Mouse (Mus musculus): ENCODE data around the gene Slc24a4. TPM values are rescaled to one million over a fixed set of nuclear protein-coding genes. Genes with fewer than 3 reads are reported as not detected.

Slc24a4 gene
- polyA plus RNA-seq, 1 experiment from 2014 or later: 2.8 TPM

DNA sequence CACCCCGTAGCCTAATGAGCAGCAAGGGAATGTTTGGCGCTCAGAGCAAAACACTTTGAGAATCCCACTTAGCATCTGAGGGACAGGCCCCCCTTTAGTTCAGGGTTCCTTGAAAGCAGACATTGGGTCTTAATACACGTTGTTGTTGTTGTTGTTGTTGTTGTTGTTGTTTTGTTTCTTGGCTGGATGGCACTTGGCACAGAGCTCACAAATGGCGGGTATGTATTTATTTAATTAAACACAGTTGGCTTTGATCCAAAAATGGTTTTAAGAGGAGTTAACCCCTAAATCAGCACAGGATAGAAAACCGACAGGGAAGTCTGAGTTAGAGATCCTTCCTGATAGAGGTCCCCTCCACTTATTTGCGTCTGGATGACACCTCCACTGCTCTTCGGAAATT is 932 bp upstream of the Slc24a4 start:
- 7% methylated on average over 7 of the region's 7 CpGs for WGBS
- H3K27me3 ChIP-seq (replicated peaks): peaks cover 47% of the 10 kb centered on the region
- H3K9ac ChIP-seq (replicated peaks): no peak overlapping the region

GRCm38 (mm10) chr12:102128791-102129507 is 416 bp downstream of the Slc24a4 start:
- peak; percentile 91 for ATAC-seq (ENCODE audit: low FRiP score)
- H3K27me3 ChIP-seq (replicated peaks): peaks cover 47% of the 10 kb centered on the region
- 2% methylated on average over 65 of the region's 73 CpGs for WGBS
- H3K4me3 ChIP-seq (replicated peaks): peak overlapping the region; percentile 56
- H3K4me1 ChIP-seq: peaks cover 31% of the 10 kb centered on the region
- H3K36me3 ChIP-seq: no peaks in the 10 kb centered on the region
- peak overlapping the region; percentile 56 for H3K9ac ChIP-seq (replicated peaks)
- H3K4me2 ChIP-seq: peak overlapping the region; percentile 100
- no peaks in the 10 kb centered on the region for H3K9me3 ChIP-seq (replicated peaks)
- H3K27ac ChIP-seq (replicated peaks): 0 out of 2 replicates have a peak overlapping the region, but pooled peaks have one; percentile 9

More for the DNA sequence above, 932 bp upstream of the Slc24a4 start:
- Histone ChIP-seq H3K36me3 (no peaks in the 10 kb centered on the region), H3K9me3 (replicated peaks) (no peaks in the 10 kb centered on the region), H3K4me2 (peak overlapping the region; percentile 100), H3K4me3 (replicated peaks) (peak overlapping the region; percentile 56), H3K27ac (replicated peaks) (no peak overlapping the region), H3K4me1 (peaks cover 31% of the 10 kb centered on the region)
- no peak for ATAC-seq (ENCODE audit: low FRiP score)

GRCm38 (mm10) chr12:102129508-102130030 is 1.0 kb downstream of the Slc24a4 start:
- Histone ChIP-seq H3K27ac (replicated peaks) (no peak overlapping the region), H3K4me3 (replicated peaks) (peak overlapping the region; percentile 56), H3K9me3 (replicated peaks) (no peaks in the 10 kb centered on the region), H3K9ac (replicated peaks) (peak overlapping the region; percentile 56), H3K4me1 (peaks cover 31% of the 10 kb centered on the region), H3K27me3 (replicated peaks) (peaks cover 47% of the 10 kb centered on the region), H3K4me2 (peak overlapping the region; percentile 100), H3K36me3 (no peaks in the 10 kb centered on the region)
- WGBS: under 1% methylated on average over 14 of the region's 14 CpGs
- ATAC-seq (ENCODE audit: low FRiP score): peak; percentile 23

DNA sequence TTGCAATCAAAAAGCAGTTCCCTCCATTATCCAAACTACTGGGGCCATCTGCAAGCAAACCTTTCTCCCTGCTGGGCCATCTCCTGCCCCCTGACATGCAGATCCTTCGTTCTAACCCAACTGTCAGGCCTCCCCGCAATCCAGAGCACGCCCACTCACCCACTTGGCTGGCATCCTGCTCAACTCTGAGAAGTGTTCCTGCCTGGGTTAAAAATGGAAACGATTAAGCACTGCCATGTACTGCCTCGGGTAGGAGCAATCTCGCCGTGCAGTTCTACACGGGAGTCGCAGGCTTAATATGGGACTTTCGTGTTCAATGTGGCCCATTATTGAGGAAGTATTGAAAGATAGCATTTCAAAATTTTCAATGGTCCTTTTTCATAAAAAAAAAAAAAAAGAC is 11.2 kb downstream of the Slc24a4 start:
- no peaks in the 10 kb centered on the region for H3K27me3 ChIP-seq (replicated peaks)
- WGBS: 87% methylated on average over 10 of the region's 10 CpGs
- no peak overlapping the region for H3K9ac ChIP-seq (replicated peaks)
- H3K4me1 ChIP-seq: no peaks in the 10 kb centered on the region
- ATAC-seq (ENCODE audit: low FRiP score): no peak
- no peak overlapping the region for H3K27ac ChIP-seq (replicated peaks)
- H3K9me3 ChIP-seq (replicated peaks): no peaks in the 10 kb centered on the region
- no peak overlapping the region for H3K4me2 ChIP-seq
- H3K36me3 ChIP-seq: no peaks in the 10 kb centered on the region
- no peak overlapping the region for H3K4me3 ChIP-seq (replicated peaks)

- no peak for ATAC-seq (ENCODE audit: low FRiP score)
- WGBS: 69% methylated on average over 5 of the region's 5 CpGs
- Histone ChIP-seq H3K4me3 (replicated peaks) (no peak overlapping the region), H3K4me2 (no peak overlapping the region), H3K4me1 (no peaks in the 10 kb centered on the region), H3K9me3 (replicated peaks) (no peaks in the 10 kb centered on the region), H3K27me3 (replicated peaks) (no peaks in the 10 kb centered on the region), H3K27ac (replicated peaks) (no peak overlapping the region), H3K9ac (replicated peaks) (no peak overlapping the region), H3K36me3 (no peaks in the 10 kb centered on the region)
These were observed 12.8 kb downstream of the Slc24a4 start for GRCm38 (mm10) chr12:102141330-102141729.

- Histone ChIP-seq H3K9me3 (replicated peaks) (no peaks in the 10 kb centered on the region), H3K4me2 (no peak overlapping the region), H3K4me1 (no peaks in the 10 kb centered on the region), H3K9ac (replicated peaks) (no peak overlapping the region), H3K27me3 (replicated peaks) (no peaks in the 10 kb centered on the region), H3K36me3 (no peaks in the 10 kb centered on the region), H3K27ac (replicated peaks) (no peak overlapping the region), H3K4me3 (replicated peaks) (no peak overlapping the region)
- ATAC-seq (ENCODE audit: low FRiP score): no peak
- WGBS: 64% methylated on average over 4 of the region's 4 CpGs
These were observed 19.1 kb downstream of the Slc24a4 start for GRCm38 (mm10) chr12:102147678-102148077.

- no peak overlapping the region for H3K4me2 ChIP-seq
- no peaks in the 10 kb centered on the region for H3K27me3 ChIP-seq (replicated peaks)
- no peaks in the 10 kb centered on the region for H3K4me1 ChIP-seq
- no peak overlapping the region for H3K4me3 ChIP-seq (replicated peaks)
- no peaks in the 10 kb centered on the region for H3K9me3 ChIP-seq (replicated peaks)
- no peak overlapping the region for H3K9ac ChIP-seq (replicated peaks)
- no peak for ATAC-seq (ENCODE audit: low FRiP score)
- 89% methylated on average over 2 of the region's 2 CpGs for WGBS
- no peaks in the 10 kb centered on the region for H3K36me3 ChIP-seq
- H3K27ac ChIP-seq (replicated peaks): no peak overlapping the region
These were observed 20.2 kb downstream of the Slc24a4 start for GRCm38 (mm10) chr12:102148746-102149145.

DNA sequence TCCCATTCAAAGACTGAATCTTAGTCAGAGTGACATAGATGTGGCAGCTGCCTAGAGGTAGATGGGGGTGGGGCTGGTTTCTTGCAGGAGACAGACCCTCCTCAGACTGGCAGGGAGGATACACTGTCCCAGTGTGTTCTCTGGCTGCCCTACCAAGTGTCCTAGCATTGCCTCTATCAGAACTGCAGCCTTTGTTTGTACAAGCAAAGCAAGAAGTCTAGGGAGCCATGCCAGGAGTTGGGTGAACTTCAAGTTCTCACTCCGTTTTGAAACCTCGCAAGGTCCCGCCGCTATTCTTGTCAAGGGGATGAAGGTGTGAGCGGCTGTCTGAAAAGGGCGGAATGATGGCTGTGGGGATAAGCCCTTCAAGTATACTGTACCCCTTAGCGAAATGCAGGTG is 22.7 kb downstream of the Slc24a4 start:
- Histone ChIP-seq H3K27me3 (replicated peaks) (no peaks in the 10 kb centered on the region), H3K9me3 (replicated peaks) (no peaks in the 10 kb centered on the region), H3K4me2 (no peak overlapping the region), H3K36me3 (no peaks in the 10 kb centered on the region), H3K4me3 (replicated peaks) (no peak overlapping the region), H3K9ac (replicated peaks) (no peak overlapping the region), H3K27ac (replicated peaks) (no peak overlapping the region), H3K4me1 (no peaks in the 10 kb centered on the region)
- WGBS: 92% methylated on average over 7 of the region's 7 CpGs
- ATAC-seq (ENCODE audit: low FRiP score): no peak

DNA sequence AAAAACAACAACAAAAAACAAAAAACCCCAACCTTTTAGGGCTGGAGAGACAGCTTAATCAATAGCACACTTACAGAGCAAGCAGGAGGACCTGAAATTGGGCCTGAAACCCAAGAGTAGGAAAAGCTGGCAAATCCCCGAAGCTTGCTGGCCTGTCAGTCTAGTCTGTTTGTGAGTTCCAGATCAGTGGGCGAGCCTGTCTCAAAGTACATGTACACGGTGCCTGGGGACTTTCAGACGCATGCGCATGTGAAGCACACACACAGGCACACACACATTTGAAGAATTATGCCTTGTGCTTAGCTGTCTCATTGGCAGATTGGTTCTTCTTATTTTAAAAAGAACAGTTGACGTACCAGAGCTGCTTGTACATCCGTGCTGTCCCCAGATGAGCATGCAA is 25.3 kb downstream of the Slc24a4 start:
- no peak for ATAC-seq (ENCODE audit: low FRiP score)
- H3K36me3 ChIP-seq: no peaks in the 10 kb centered on the region
- no peaks in the 10 kb centered on the region for H3K4me1 ChIP-seq
- H3K27ac ChIP-seq (replicated peaks): no peak overlapping the region
- H3K4me3 ChIP-seq (replicated peaks): no peak overlapping the region
- no peaks in the 10 kb centered on the region for H3K9me3 ChIP-seq (replicated peaks)
- no peaks in the 10 kb centered on the region for H3K27me3 ChIP-seq (replicated peaks)
- no peak overlapping the region for H3K9ac ChIP-seq (replicated peaks)
- 93% methylated on average over 7 of the region's 7 CpGs for WGBS
- no peak overlapping the region for H3K4me2 ChIP-seq

DNA sequence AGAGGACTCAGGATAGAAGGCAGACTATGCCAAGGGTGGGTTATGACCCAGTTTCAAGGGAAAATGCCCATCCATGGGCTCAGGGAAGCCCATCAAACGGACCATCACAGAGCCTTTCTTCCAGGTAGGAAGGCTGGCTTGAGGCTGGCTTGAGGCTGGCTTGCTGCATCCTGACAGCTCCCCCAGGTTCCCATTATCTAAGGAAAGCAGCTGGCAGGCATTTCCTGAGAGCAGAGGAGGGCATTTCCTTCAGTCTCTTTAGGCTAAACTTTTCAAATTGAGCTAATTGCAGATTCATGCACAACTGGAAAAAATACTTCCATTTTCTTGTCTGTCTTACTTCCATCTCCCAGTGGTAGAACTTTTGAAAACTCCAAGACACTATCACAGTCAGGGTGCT is 26.3 kb downstream of the Slc24a4 start:
- Histone ChIP-seq H3K27ac (replicated peaks) (no peak overlapping the region), H3K27me3 (replicated peaks) (no peaks in the 10 kb centered on the region), H3K4me1 (no peaks in the 10 kb centered on the region), H3K4me3 (replicated peaks) (no peak overlapping the region), H3K4me2 (no peak overlapping the region), H3K9ac (replicated peaks) (no peak overlapping the region), H3K9me3 (replicated peaks) (no peaks in the 10 kb centered on the region), H3K36me3 (no peaks in the 10 kb centered on the region)
- ATAC-seq (ENCODE audit: low FRiP score): no peak
- WGBS: 64% methylated on average over 1 of the region's 1 CpGs

GRCm38 (mm10) chr12:102164632-102165031 is 36.1 kb downstream of the Slc24a4 start:
- no peak overlapping the region for H3K4me2 ChIP-seq
- H3K4me3 ChIP-seq (replicated peaks): no peak overlapping the region
- no peaks in the 10 kb centered on the region for H3K36me3 ChIP-seq
- no peaks in the 10 kb centered on the region for H3K27me3 ChIP-seq (replicated peaks)
- no peak for ATAC-seq (ENCODE audit: low FRiP score)
- no peak overlapping the region for H3K9ac ChIP-seq (replicated peaks)
- 90% methylated on average over 7 of the region's 7 CpGs for WGBS
- no peaks in the 10 kb centered on the region for H3K9me3 ChIP-seq (replicated peaks)
- no peak overlapping the region for H3K27ac ChIP-seq (replicated peaks)
- peaks cover 8% of the 10 kb centered on the region; the same call in 1 of the 2 replicates for H3K4me1 ChIP-seq

DNA sequence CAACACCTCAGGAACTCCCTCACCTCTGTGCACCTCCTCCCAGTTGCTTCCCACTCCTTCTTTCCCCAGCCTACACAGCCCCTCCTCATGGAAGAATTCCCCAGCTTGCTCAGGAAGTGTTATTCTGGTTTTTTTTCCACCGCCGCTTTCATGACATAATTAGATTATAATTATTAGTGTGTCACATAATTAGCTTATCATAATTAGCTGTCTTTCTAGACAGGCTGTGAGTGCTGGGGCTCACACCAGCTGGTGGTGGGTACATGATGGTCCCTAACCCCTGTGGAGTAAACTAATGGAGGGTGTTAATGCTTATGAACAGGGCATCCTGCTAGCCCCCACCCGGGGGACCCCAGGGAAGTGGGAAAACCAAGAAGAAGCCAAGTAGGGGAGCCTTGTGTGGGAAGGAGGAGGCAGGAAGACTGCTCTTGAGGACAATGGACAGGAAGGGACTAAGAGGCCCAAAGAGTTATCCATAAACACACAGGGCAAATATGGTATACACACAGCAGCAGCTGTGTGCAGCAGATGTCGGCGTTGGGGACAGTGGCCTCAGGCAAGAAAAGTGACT is 38.2 kb downstream of the Slc24a4 start:
- H3K4me1 ChIP-seq: peaks cover 8% of the 10 kb centered on the region; the same call in 1 of the 2 replicates
- H3K9ac ChIP-seq (replicated peaks): no peak overlapping the region
- ATAC-seq (ENCODE audit: low FRiP score): no peak; the same call in 1 of the 2 replicates
- no peaks in the 10 kb centered on the region for H3K36me3 ChIP-seq
- no peaks in the 10 kb centered on the region for H3K27me3 ChIP-seq (replicated peaks)
- no peaks in the 10 kb centered on the region for H3K9me3 ChIP-seq (replicated peaks)
- H3K27ac ChIP-seq (replicated peaks): no peak overlapping the region
- no peak overlapping the region for H3K4me3 ChIP-seq (replicated peaks)
- H3K4me2 ChIP-seq: no peak overlapping the region
- 39% methylated on average over 5 of the region's 5 CpGs for WGBS
